Mouse (Mus musculus) liver, postnatal 0 days (tissue): Measurements from ENCODE around the gene Opn1sw.

Experiments used
- CTCF ChIP-seq: sonication (generic); IDR thresholded peaks from 2 replicates; pipeline ENCODE4 v1.5.1; 2016; ENCODE audit warnings: antibody characterized with exemption, low read depth
- EP300 ChIP-seq: IDR thresholded peaks from 2 replicates; pipeline ENCODE4 v1.6.1; 2016; ENCODE audit warnings: antibody characterized with exemption, low read depth, mild to moderate bottlenecking

GRCm38 (mm10) chr6:29388606-29389080, 375 bp upstream of the Opn1sw start:
- TF ChIP-seq CTCF (no peak), EP300 (no peak)
